Mouse (Mus musculus) midbrain, embryonic 10.5 days (tissue): Measurements from ENCODE around the gene Mink1. TPM values are rescaled to one million over a fixed set of nuclear protein-coding genes. Genes with fewer than 3 reads are reported as not detected.
A peak's percentile ranks its signal among the peaks of the same experiment; 100 is the strongest.
"Not testable (repeated sequence)": the region's sequence is repeated elsewhere in the genome, so short reads cannot be mapped to it uniquely, and the experiment has no call there.

ENCODE experiments used
- DNase-seq: peaks from one replicate; pipeline ENCODE4 v3.0.0-alpha.2; 2017; ENCODE audit warnings: low spot score
- H3K27ac ChIP-seq: fragments of 300-500 bp; sonication (generic); replicated peaks from 2 replicates; pipeline ENCODE4 v1.5.1; 2016; ENCODE audit warnings: mild to moderate bottlenecking
- H3K27me3 ChIP-seq: fragments of 300-500 bp; sonication (generic); 2 replicates; pipeline ENCODE4 v1.6.1; 2016; ENCODE audit warnings: low read depth, mild to moderate bottlenecking; ENCODE audit not compliant: poor library complexity, severe bottlenecking
- H3K36me3 ChIP-seq: fragments of 300-500 bp; sonication (generic); 2 replicates; pipeline ENCODE4 v1.6.1; 2016; ENCODE audit warnings: mild to moderate bottlenecking, moderate library complexity
- H3K4me1 ChIP-seq: fragments of 300-500 bp; sonication (generic); 2 replicates; pipeline ENCODE4 v1.6.1; 2016
- H3K4me3 ChIP-seq: fragments of 300-500 bp; sonication (generic); 2 replicates; pipeline ENCODE4 v1.5.1; 2016; ENCODE audit warnings: mild to moderate bottlenecking, moderate library complexity
- H3K9me3 ChIP-seq: fragments of 300-500 bp; sonication (generic); replicated peaks from 2 replicates; pipeline ENCODE4 v1.6.1; 2016; ENCODE audit warnings: mild to moderate bottlenecking
- WGBS: fragments of 180-500 bp; shearing (Covaris S2); methylation state at CpG from one replicate; pipeline ENCODE4 v1.1.7; 2016; 5-methylcytosine and 5-hydroxymethylcytosine counted together
- polyA plus RNA-seq: library from polyadenylated mRNA; unstranded; fragments of >200 nt; fragmentation: Nextera tagmentation; extraction: Ambion mirVana; gene quantifications from 2 replicates; pipeline ENCODE4 v1.2.1, GENCODE M21; 2016

Mink1 gene
- polyA plus RNA-seq, 1 experiment from 2014 or later = 10.3 TPM

GRCm38 (mm10) chr11:70528610-70529009 is 34.1 kb upstream of the Mink1 start:
- Histone ChIP-seq H3K36me3 (peaks cover 36% of the 10 kb centered on the region), H3K4me3 (no peak overlapping the region), H3K4me1 (peaks cover 13% of the 10 kb centered on the region), H3K27ac (no peak overlapping the region), H3K9me3 (no peaks in the 10 kb centered on the region), H3K27me3 (no peaks in the 10 kb centered on the region)
- WGBS = 89% methylated on average over 7 of the region's 7 CpGs
- DNase-seq = no peak

- not testable (repeated sequence) for H3K27ac ChIP-seq, H3K9me3 ChIP-seq, H3K4me1 ChIP-seq, H3K27me3 ChIP-seq, H3K4me3 ChIP-seq, DNase-seq
- WGBS = 78% methylated on average over 2 of the region's 2 CpGs
- H3K36me3 ChIP-seq = peaks cover 34% of the 10 kb centered on the region
These were observed 31.6 kb upstream of the Mink1 start for GRCm38 (mm10) chr11:70531065-70531464.

- H3K9me3 ChIP-seq = no peaks in the 10 kb centered on the region
- H3K4me3 ChIP-seq = no peak within 1 kb of the TSS
- 79% methylated on average over 6 of the region's 6 CpGs for WGBS
- no peaks in the 10 kb centered on the region for H3K4me1 ChIP-seq
- H3K27me3 ChIP-seq = no peaks in the 10 kb centered on the region
- H3K36me3 ChIP-seq = peaks cover 17% of the 10 kb centered on the region
- no peak for DNase-seq
- H3K27ac ChIP-seq = no peak within 1 kb of the TSS
These were observed 29.8 kb upstream of the Mink1 start, which contains the start of gene Gm40193 for GRCm38 (mm10) chr11:70532839-70533238. Gene Gm40193, minus strand, starts transcription at chr11:70532939.

- Histone ChIP-seq H3K36me3 (no peaks in the 10 kb centered on the region), H3K27me3 (peaks cover 35% of the 10 kb centered on the region), H3K4me3 (peak overlapping the region; percentile 73), H3K9me3 (no peaks in the 10 kb centered on the region), H3K4me1 (peaks cover 15% of the 10 kb centered on the region), H3K27ac (peak overlapping the region; percentile 81; the same call in 1 of the 2 replicates)
- no peak for DNase-seq
- WGBS = 24% methylated on average over 9 of the region's 9 CpGs
These were observed 23.3 kb upstream of the Mink1 start for GRCm38 (mm10) chr11:70539423-70539822.

GRCm38 (mm10) chr11:70539877-70540587 is 22.6 kb upstream of the Mink1 start, which contains the start of gene Pld2:
Gene Pld2, plus strand, starts transcription at chr11:70540064.
- Histone ChIP-seq H3K27ac (peak within 1 kb of the TSS; percentile 81), H3K9me3 (no peaks in the 10 kb centered on the region), H3K27me3 (peaks cover 35% of the 10 kb centered on the region), H3K36me3 (no peaks in the 10 kb centered on the region), H3K4me1 (peaks cover 15% of the 10 kb centered on the region), H3K4me3 (peak within 1 kb of the TSS; percentile 73)
- peak; percentile 86 for DNase-seq
- under 1% methylated on average over 65 of the region's 65 CpGs for WGBS

- H3K4me1 ChIP-seq = peaks cover 15% of the 10 kb centered on the region
- no peaks in the 10 kb centered on the region for H3K9me3 ChIP-seq
- 89% methylated on average over 7 of the region's 7 CpGs for WGBS
- H3K4me3 ChIP-seq = peak overlapping the region; percentile 73
- peaks cover 35% of the 10 kb centered on the region for H3K27me3 ChIP-seq
- H3K36me3 ChIP-seq = no peaks in the 10 kb centered on the region
- DNase-seq = no peak
- H3K27ac ChIP-seq = no peak overlapping the region
These were observed 21.8 kb upstream of the Mink1 start for GRCm38 (mm10) chr11:70540928-70541327.

- no peak for DNase-seq
- H3K36me3 ChIP-seq = no peaks in the 10 kb centered on the region
- no peak overlapping the region for H3K27ac ChIP-seq
- no peak overlapping the region for H3K4me3 ChIP-seq
- H3K4me1 ChIP-seq = peaks cover 15% of the 10 kb centered on the region
- 75% methylated on average over 5 of the region's 5 CpGs for WGBS
- H3K27me3 ChIP-seq = peaks cover 35% of the 10 kb centered on the region
- no peaks in the 10 kb centered on the region for H3K9me3 ChIP-seq
These were observed 21.3 kb upstream of the Mink1 start for GRCm38 (mm10) chr11:70541415-70541814.

GRCm38 (mm10) chr11:70544496-70544895 is 18.2 kb upstream of the Mink1 start:
- Histone ChIP-seq H3K36me3 (no peaks in the 10 kb centered on the region), H3K27ac (no peak overlapping the region), H3K4me3 (no peak overlapping the region), H3K27me3 (peaks cover 24% of the 10 kb centered on the region), H3K9me3 (no peaks in the 10 kb centered on the region), H3K4me1 (peaks cover 13% of the 10 kb centered on the region)
- WGBS = 75% methylated on average over 7 of the region's 7 CpGs
- no peak for DNase-seq

GRCm38 (mm10) chr11:70551526-70551925 is 11.2 kb upstream of the Mink1 start:
- 91% methylated on average over 8 of the region's 8 CpGs for WGBS

GRCm38 (mm10) chr11:70553940-70554339 is 8.7 kb upstream of the Mink1 start:
- DNase-seq = no peak
- peaks cover 6% of the 10 kb centered on the region; the same call in 1 of the 2 replicates for H3K27me3 ChIP-seq
- no peaks in the 10 kb centered on the region for H3K9me3 ChIP-seq
- 35% methylated on average over 7 of the region's 7 CpGs for WGBS
- H3K4me3 ChIP-seq = no peak overlapping the region
- no peak overlapping the region for H3K27ac ChIP-seq
- H3K36me3 ChIP-seq = no peaks in the 10 kb centered on the region
- 0 out of 2 replicates have a peak, but pooled peaks cover 9% of the 10 kb centered on the region for H3K4me1 ChIP-seq

More at GRCm38 (mm10) chr11:70551526-70551925, 11.2 kb upstream of the Mink1 start:
- no peak overlapping the region for H3K4me3 ChIP-seq
- H3K36me3 ChIP-seq = no peaks in the 10 kb centered on the region
- no peak for DNase-seq
- 0 out of 2 replicates have a peak, but pooled peaks cover 9% of the 10 kb centered on the region for H3K4me1 ChIP-seq
- H3K27me3 ChIP-seq = peaks cover 6% of the 10 kb centered on the region; the same call in 1 of the 2 replicates
- H3K9me3 ChIP-seq = no peaks in the 10 kb centered on the region
- no peak overlapping the region for H3K27ac ChIP-seq

- no peak overlapping the region for H3K27ac ChIP-seq
- no peak for DNase-seq
- peaks cover 6% of the 10 kb centered on the region; the same call in 1 of the 2 replicates for H3K27me3 ChIP-seq
- H3K9me3 ChIP-seq = no peaks in the 10 kb centered on the region
- WGBS = 88% methylated on average over 9 of the region's 9 CpGs
- no peak overlapping the region for H3K4me3 ChIP-seq
- H3K36me3 ChIP-seq = no peaks in the 10 kb centered on the region
- peaks cover 19% of the 10 kb centered on the region for H3K4me1 ChIP-seq
These were observed 5.1 kb upstream of the Mink1 start for GRCm38 (mm10) chr11:70557545-70557944.

- WGBS = 4% methylated on average over 2 of the region's 2 CpGs
- H3K4me3 ChIP-seq = peak overlapping the region; percentile 70
- H3K27ac ChIP-seq = peak overlapping the region; percentile 90
- H3K36me3 ChIP-seq = no peaks in the 10 kb centered on the region
- H3K4me1 ChIP-seq = peaks cover 44% of the 10 kb centered on the region
- DNase-seq = no peak
- H3K27me3 ChIP-seq = no peaks in the 10 kb centered on the region
- no peaks in the 10 kb centered on the region for H3K9me3 ChIP-seq
These were observed 769 bp upstream of the Mink1 start for GRCm38 (mm10) chr11:70561937-70562286.

- Histone ChIP-seq H3K9me3 (no peaks in the 10 kb centered on the region), H3K4me3 (peak overlapping the region; percentile 70), H3K4me1 (peaks cover 44% of the 10 kb centered on the region), H3K27me3 (no peaks in the 10 kb centered on the region), H3K36me3 (peaks cover 4% of the 10 kb centered on the region), H3K27ac (peak overlapping the region; percentile 90)
- WGBS = under 1% methylated on average over 31 of the region's 31 CpGs
- no peak for DNase-seq
These were observed 351 bp downstream of the Mink1 start for GRCm38 (mm10) chr11:70562995-70563469.
